Mouse (Mus musculus) intestine, embryonic 14.5 days (tissue): ENCODE measurements around the gene Sult6b1. TPM values are rescaled to one million over a fixed set of nuclear protein-coding genes. Genes with fewer than 3 reads are reported as not detected.

Experiments
- ATAC-seq: fragments of 200-750 bp; cut with Nextera tagmentation; replicated peaks from 2 replicates; pipeline ENCODE4 v1.8.0; 2017; ENCODE audit warnings: low read depth, moderate number of reproducible peaks, moderate TSS enrichment, moderate library complexity; ENCODE audit not compliant: low FRiP score, low TSS enrichment
- DNase-seq: peaks from one replicate; pipeline ENCODE4 v3.0.0-alpha.2; 2018; ENCODE audit warnings: low spot score
- H3K27ac ChIP-seq: fragments of 300-500 bp; sonication (generic); 2 replicates; pipeline ENCODE4 v1.5.1; 2014; ENCODE audit warnings: low read depth, mild to moderate bottlenecking, control low read depth
- H3K27me3 ChIP-seq: fragments of 300-500 bp; sonication (generic); replicated peaks from 2 replicates; pipeline ENCODE4 v1.6.1; 2014; ENCODE audit warnings: low read length, control low read depth; ENCODE audit not compliant: control insufficient read depth, insufficient read depth
- H3K36me3 ChIP-seq: fragments of 300-500 bp; sonication (generic); 2 replicates; pipeline ENCODE4 v1.6.1; 2014; ENCODE audit warnings: low read length, control low read depth; ENCODE audit not compliant: control insufficient read depth, insufficient read depth
- H3K4me1 ChIP-seq: fragments of 300-500 bp; sonication (generic); replicated peaks from 2 replicates; pipeline ENCODE4 v1.6.1; 2014; ENCODE audit warnings: low read length, control low read depth, mixed read lengths; ENCODE audit not compliant: control insufficient read depth, insufficient read depth
- H3K4me2 ChIP-seq: fragments of 300-500 bp; sonication (generic); 2 replicates; pipeline ENCODE4 v1.6.1; 2014; ENCODE audit warnings: low read length
- H3K4me3 ChIP-seq: fragments of 300-500 bp; sonication (generic); 2 replicates; pipeline ENCODE4 v1.5.1; 2014; ENCODE audit warnings: low read depth, low read length, control low read depth, mixed read lengths
- H3K9ac ChIP-seq: fragments of 300-500 bp; sonication (generic); 2 replicates; pipeline ENCODE4 v1.6.1; 2014; ENCODE audit warnings: mild to moderate bottlenecking, low read length
- H3K9me3 ChIP-seq: fragments of 300-500 bp; sonication (generic); 2 replicates; pipeline ENCODE4 v1.6.1; 2016; ENCODE audit warnings: low read length, control low read depth; ENCODE audit not compliant: control insufficient read depth
- WGBS: fragments of 180-500 bp; shearing (Covaris S2); extraction: QIAGEN DNeasy Blood & Tissue Kit; methylation state at CpG from one replicate; pipeline ENCODE4 v1.1.7; 2014; 5-methylcytosine and 5-hydroxymethylcytosine counted together
- polyA plus RNA-seq: library from polyadenylated mRNA; unstranded; fragments of >200 nt; fragmentation: Nextera tagmentation; extraction: Ambion mirVana; gene quantifications from 2 replicates; pipeline ENCODE4 v1.2.1, GENCODE M21; 2014

Gene Sult6b1
- polyA plus RNA-seq, 1 experiment from 2014 or later = 0.19 TPM

GRCm38 (mm10) chr17:78881878-78882304 is 24.9 kb downstream of the Sult6b1 start:
- 10% methylated on average over 6 of the region's 7 CpGs for WGBS
- ATAC-seq = peak; percentile 42; the same call in 1 of the 2 replicates

GRCm38 (mm10) chr17:78873886-78874285 is 32.9 kb downstream of the Sult6b1 start:
- DNase-seq = no peak
- Histone ChIP-seq H3K9ac (no peak overlapping the region), H3K4me2 (no peak overlapping the region), H3K4me1 (no peaks in the 10 kb centered on the region), H3K36me3 (peaks cover 30% of the 10 kb centered on the region), H3K4me3 (no peak overlapping the region), H3K27ac (no peak overlapping the region), H3K9me3 (no peaks in the 10 kb centered on the region), H3K27me3 (no peaks in the 10 kb centered on the region)
- no peak for ATAC-seq
- WGBS = 92% methylated on average over 6 of the region's 6 CpGs

More at GRCm38 (mm10) chr17:78881878-78882304, 24.9 kb downstream of the Sult6b1 start:
- H3K4me1 ChIP-seq = peaks cover 10% of the 10 kb centered on the region; the same call in 1 of the 2 replicates
- H3K9ac ChIP-seq = peak overlapping the region; percentile 81
- H3K4me2 ChIP-seq = peak overlapping the region; percentile 63
- no peaks in the 10 kb centered on the region for H3K27me3 ChIP-seq
- no peaks in the 10 kb centered on the region for H3K9me3 ChIP-seq
- peak; percentile 59 for DNase-seq
- H3K27ac ChIP-seq = peak overlapping the region; percentile 70
- H3K36me3 ChIP-seq = peaks cover 18% of the 10 kb centered on the region
- H3K4me3 ChIP-seq = peak overlapping the region; percentile 68

- ATAC-seq (no peak), DNase-seq (no peak)
- H3K4me2 ChIP-seq = no peak overlapping the region
- H3K4me3 ChIP-seq = no peak overlapping the region
- 86% methylated on average over 10 of the region's 10 CpGs for WGBS
- H3K27ac ChIP-seq = no peak overlapping the region
- no peaks in the 10 kb centered on the region for H3K9me3 ChIP-seq
- H3K27me3 ChIP-seq = no peaks in the 10 kb centered on the region
- no peaks in the 10 kb centered on the region for H3K4me1 ChIP-seq
- peaks cover 26% of the 10 kb centered on the region for H3K36me3 ChIP-seq
- H3K9ac ChIP-seq = no peak overlapping the region
Observed at GRCm38 (mm10) chr17:78856243-78856642, 50.5 kb downstream of the Sult6b1 start.

GRCm38 (mm10) chr17:78842271-78842928 is 64.4 kb downstream of the Sult6b1 start:
- H3K27me3 ChIP-seq = no peaks in the 10 kb centered on the region
- H3K27ac ChIP-seq = no peak overlapping the region
- H3K4me3 ChIP-seq = no peak overlapping the region
- no peaks in the 10 kb centered on the region for H3K9me3 ChIP-seq
- no peak for ATAC-seq
- 86% methylated on average over 7 of the region's 7 CpGs for WGBS
- H3K36me3 ChIP-seq = peaks cover 84% of the 10 kb centered on the region
- DNase-seq = no peak
- no peaks in the 10 kb centered on the region for H3K4me1 ChIP-seq
- no peak overlapping the region for H3K9ac ChIP-seq
- no peak overlapping the region for H3K4me2 ChIP-seq

- ATAC-seq = no peak
- Histone ChIP-seq H3K36me3 (peaks cover 26% of the 10 kb centered on the region), H3K4me1 (no peaks in the 10 kb centered on the region; the same call in 1 of the 2 replicates), H3K4me3 (peak overlapping the region; percentile 73), H3K27me3 (no peaks in the 10 kb centered on the region), H3K9ac (peak overlapping the region; percentile 59), H3K4me2 (peak overlapping the region; percentile 97), H3K9me3 (no peaks in the 10 kb centered on the region), H3K27ac (peak overlapping the region; percentile 60; the same call in 1 of the 2 replicates)
- no peak for DNase-seq
- WGBS = 34% methylated on average over 2 of the region's 2 CpGs
Observed at GRCm38 (mm10) chr17:78836056-78836455, 70.7 kb downstream of the Sult6b1 start.

- no peaks in the 10 kb centered on the region for H3K27me3 ChIP-seq
- WGBS = under 1% methylated on average over 81 of the region's 81 CpGs
- peak within 1 kb of the TSS; percentile 97 for H3K4me2 ChIP-seq
- peaks cover 20% of the 10 kb centered on the region for H3K36me3 ChIP-seq
- H3K9me3 ChIP-seq = no peaks in the 10 kb centered on the region
- peak; percentile 98 for DNase-seq
- peak; percentile 99 for ATAC-seq
- peak within 1 kb of the TSS; percentile 75 for H3K9ac ChIP-seq
- peak within 1 kb of the TSS; percentile 60; the same call in 1 of the 2 replicates for H3K27ac ChIP-seq
- no peaks in the 10 kb centered on the region; the same call in 1 of the 2 replicates for H3K4me1 ChIP-seq
- peak within 1 kb of the TSS; percentile 73 for H3K4me3 ChIP-seq
Observed at GRCm38 (mm10) chr17:78834856-78835835, 71.6 kb downstream of the Sult6b1 start, which contains the start of the genes Heatr5b and Gpatch11. Gene Heatr5b (minus strand): TSS chr17:78835364. Gene Gpatch11 (plus strand): TSS chr17:78835567.

Other genes starting within 250 kb of the Sult6b1 start
- gene Strn, start 169.8 kb downstream of the Sult6b1 start, polyA plus RNA-seq = 7.8 and 8.4 TPM in 2 replicates
- gene Heatr5b, start 71.6 kb downstream of the Sult6b1 start, polyA plus RNA-seq = 11.5 and 12.4 TPM in 2 replicates
- 33.9 and 39.0 TPM in 2 replicates for gene Gpatch11, start 71.4 kb downstream of the Sult6b1 start, polyA plus RNA-seq
- 9.1 and 11.0 TPM in 2 replicates for gene Eif2ak2, start 24.4 kb downstream of the Sult6b1 start, polyA plus RNA-seq
- gene Cebpzos, start 9.5 kb upstream of the Sult6b1 start, polyA plus RNA-seq = 104 and 116 TPM in 2 replicates
- gene Cebpz, start 30.1 kb upstream of the Sult6b1 start, polyA plus RNA-seq = 63.3 and 63.5 TPM in 2 replicates
- gene Ndufaf7, start 30.1 kb upstream of the Sult6b1 start, polyA plus RNA-seq = 43.8 and 50.6 TPM in 2 replicates
- gene Prkd3, start 113.8 kb upstream of the Sult6b1 start, polyA plus RNA-seq = 44.8 and 49.2 TPM in 2 replicates
- gene Qpct, start 144.9 kb upstream of the Sult6b1 start, polyA plus RNA-seq = 10.6 and 12.6 TPM in 2 replicates